Mouse (Mus musculus): ENCODE measurements around the gene Mrln.

The Mrln gene

DNA sequence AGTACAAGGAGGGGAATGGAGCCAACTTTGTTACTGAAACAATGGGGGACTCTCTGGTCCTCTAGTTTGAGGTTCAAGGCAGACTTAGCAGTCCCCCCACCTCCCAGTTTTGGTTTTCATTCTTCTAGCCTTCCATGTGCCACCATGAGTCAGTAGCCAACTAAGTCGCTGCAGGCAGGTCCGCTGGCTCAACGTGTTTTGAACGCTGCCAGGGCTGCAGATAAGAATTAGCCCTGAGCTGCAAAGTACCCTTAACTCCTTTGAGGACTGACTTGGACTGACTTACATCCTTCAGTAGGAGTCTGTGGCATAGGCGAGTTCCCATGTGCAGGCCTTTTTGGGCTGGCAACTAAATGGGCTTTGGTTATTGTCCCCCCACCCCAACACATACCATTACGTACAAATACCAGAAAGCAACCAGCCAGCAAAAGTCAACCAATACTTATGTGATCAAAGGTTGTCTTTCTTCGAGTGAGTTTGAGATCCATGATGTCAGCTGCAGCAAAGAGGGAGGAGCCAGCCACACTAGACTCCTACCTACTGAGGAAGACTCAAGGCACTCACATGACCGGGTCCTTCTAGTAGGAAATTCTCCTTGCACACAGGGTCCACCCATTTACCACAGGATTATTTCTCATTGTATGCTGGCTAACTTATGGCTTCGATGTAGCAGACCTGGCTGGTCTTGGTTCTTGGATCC, 60.0 kb downstream of the Mrln start:
- TF ChIP-seq GATA4 (IDR thresholded peaks at IDR 0.05; ENCODE audit: insufficient replicate concordance, low read length) = no peak

DNA sequence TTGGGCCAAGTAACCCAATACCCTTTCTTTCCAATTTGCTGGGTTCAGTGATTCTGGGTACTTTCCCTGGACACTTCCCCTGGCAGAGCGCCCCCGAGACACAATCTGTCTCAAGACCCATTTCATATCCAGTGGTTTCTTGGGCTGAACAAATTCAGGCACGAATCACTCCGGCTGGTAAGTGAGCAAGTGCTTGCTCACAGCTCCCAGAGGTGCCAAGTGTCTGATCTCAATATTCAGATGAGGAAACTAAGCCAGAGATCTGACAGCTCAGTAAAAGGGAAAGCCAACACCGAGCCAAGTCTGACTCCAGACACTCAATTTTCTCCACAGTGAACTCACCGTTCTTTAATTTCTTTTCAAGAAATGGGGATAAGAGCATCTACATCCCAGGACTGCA, 62.0 kb downstream of the Mrln start:
- no peak for TF ChIP-seq GATA4 (IDR thresholded peaks at IDR 0.05; ENCODE audit: insufficient replicate concordance, low read length)

DNA sequence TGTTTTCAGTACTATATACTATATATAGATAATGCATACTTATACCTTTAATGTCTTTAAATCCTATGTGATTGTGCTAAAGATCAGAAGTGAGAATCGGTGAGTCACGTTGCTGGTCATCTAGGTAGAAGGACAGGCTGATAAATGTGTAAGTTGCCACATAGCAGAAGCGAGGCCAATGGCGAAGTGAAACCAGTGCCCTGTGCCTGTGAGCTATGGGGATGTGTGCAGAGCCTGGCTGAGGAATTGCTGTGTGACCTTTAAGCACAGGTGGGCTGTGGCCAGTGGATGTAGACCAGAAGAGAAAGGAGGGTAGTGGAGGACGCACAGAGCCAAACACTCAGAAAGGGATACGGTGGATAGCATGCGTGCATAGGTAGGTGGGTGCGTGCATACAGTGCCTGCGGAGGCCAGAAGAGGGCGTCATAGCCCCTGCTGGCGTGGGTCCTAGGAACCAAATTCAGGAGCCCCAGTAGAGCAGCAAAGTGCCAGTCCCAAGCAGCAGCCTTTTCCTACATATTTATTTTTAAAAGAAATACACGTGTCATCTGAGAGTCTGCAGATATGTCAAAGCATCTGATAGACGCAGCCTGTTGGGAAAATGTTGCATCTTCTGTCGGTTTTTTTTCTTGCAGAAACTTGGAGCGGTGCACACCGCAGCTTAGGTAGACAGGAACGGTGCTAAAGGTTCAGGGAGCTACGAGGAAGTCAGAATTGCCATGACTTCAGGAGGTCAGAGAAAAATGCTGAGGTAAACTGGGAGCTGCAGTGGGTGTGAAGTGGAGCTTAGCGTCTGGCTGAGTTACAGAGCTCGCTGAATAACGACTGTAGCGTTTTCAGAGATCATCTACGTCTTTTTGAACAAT, 64.3 kb downstream of the Mrln start:
- no peak for TF ChIP-seq GATA4 (IDR thresholded peaks at IDR 0.05; ENCODE audit: insufficient replicate concordance, low read length)
